Mouse (Mus musculus) lung, adult 2 months (tissue): ENCODE data around the gene Svs6. TPM values are rescaled to one million over a fixed set of nuclear protein-coding genes. Genes with fewer than 3 reads are reported as not detected.

Source experiments
- DNase-seq: peaks from one replicate; pipeline ENCODE4 v3.0.0; 2022
- H3K4me1 ChIP-seq: fragments of 200-500 bp; 2 replicates; pipeline ENCODE4 v1.6.1; 2011; ENCODE audit warnings: low read length; ENCODE audit not compliant: control insufficient read depth, insufficient read depth
- H3K4me3 ChIP-seq: fragments of 200-500 bp; replicated peaks from 2 replicates; pipeline ENCODE3; 2011; ENCODE audit warnings: low read depth, mild to moderate bottlenecking, control low read depth, low read length; ENCODE audit errors: extremely low read depth
- CTCF ChIP-seq: fragments of 200-500 bp; IDR thresholded peaks from 2 replicates; pipeline ENCODE4 v1.5.1; 2011; ENCODE audit warnings: mild to moderate bottlenecking, low read length, control low read depth; ENCODE audit not compliant: insufficient read depth
- POLR2A ChIP-seq: fragments of 200-500 bp; IDR thresholded peaks from 2 replicates; pipeline ENCODE4 v1.6.1; 2011; ENCODE audit warnings: low read depth, mild to moderate bottlenecking, control low read depth, low read length, borderline replicate concordance; ENCODE audit errors: extremely low read depth
- WGBS: fragments of 180-500 bp; shearing (Covaris S2); methylation state at CpG from one replicate; pipeline ENCODE4 v1.1.7; 2018; 5-methylcytosine and 5-hydroxymethylcytosine counted together
- polyA plus RNA-seq: library from polyadenylated mRNA; depleted of rRNA; stranded (reverse); fragments of >200 nt; gene quantifications from 2 replicates; pipeline ENCODE4 v1.2.3, GENCODE M21; 2012; rRNA removed

Gene Svs6
- polyA plus RNA-seq, 1 experiment, result not detected

GRCm38 (mm10) chr2:164353356-164353755, 36.8 kb downstream of the Svs6 start:
- WGBS, result 77% methylated on average over 11 of the region's 11 CpGs
- DNase-seq, result no peak
- H3K4me3 ChIP-seq, result no peak overlapping the region
- TF ChIP-seq CTCF (no peak), POLR2A (no peak)
- H3K4me1 ChIP-seq, result peaks cover 3% of the 10 kb centered on the region; the same call in 1 of the 2 replicates

- peak; percentile 17; the same call in 1 of the 2 replicates for TF ChIP-seq POLR2A
- TF ChIP-seq CTCF, result no peak
- DNase-seq, result peak; percentile 27
Measured at GRCm38 (mm10) chr2:164356177-164356967, 39.8 kb downstream of the Svs6 start.

GRCm38 (mm10) chr2:164358373-164358772, 41.8 kb downstream of the Svs6 start:
- WGBS, result 81% methylated on average over 3 of the region's 3 CpGs
- TF ChIP-seq POLR2A (no peak), CTCF (peak; percentile 23; the same call in 1 of the 2 replicates)
- peaks cover 6% of the 10 kb centered on the region for H3K4me1 ChIP-seq
- no peak for DNase-seq
- H3K4me3 ChIP-seq, result no peak overlapping the region

More at GRCm38 (mm10) chr2:164356177-164356967, 39.8 kb downstream of the Svs6 start:
- 45% methylated on average over 11 of the region's 11 CpGs for WGBS
- no peak overlapping the region for H3K4me3 ChIP-seq
- H3K4me1 ChIP-seq, result peaks cover 6% of the 10 kb centered on the region

- DNase-seq, result no peak
- TF ChIP-seq POLR2A, result no peak
- no peak for TF ChIP-seq CTCF
- H3K4me1 ChIP-seq, result peaks cover 6% of the 10 kb centered on the region
- H3K4me3 ChIP-seq, result no peak overlapping the region
- WGBS, result 85% methylated on average over 5 of the region's 5 CpGs
Measured at GRCm38 (mm10) chr2:164359031-164359430, 42.5 kb downstream of the Svs6 start.

GRCm38 (mm10) chr2:164359668-164360067, 43.1 kb downstream of the Svs6 start:
- DNase-seq, result no peak
- peaks cover 6% of the 10 kb centered on the region for H3K4me1 ChIP-seq
- TF ChIP-seq CTCF (no peak), POLR2A (no peak)
- no peak overlapping the region for H3K4me3 ChIP-seq
- WGBS, result 82% methylated on average over 5 of the region's 5 CpGs

GRCm38 (mm10) chr2:164360974-164361657, 44.6 kb downstream of the Svs6 start:
- TF ChIP-seq POLR2A, result no peak
- H3K4me3 ChIP-seq, result no peak overlapping the region
- DNase-seq, result no peak
- WGBS, result 35% methylated on average over 13 of the region's 13 CpGs
- peaks cover 3% of the 10 kb centered on the region; the same call in 1 of the 2 replicates for H3K4me1 ChIP-seq

- no peaks in the 10 kb centered on the region for H3K4me1 ChIP-seq
- H3K4me3 ChIP-seq, result no peak overlapping the region
- TF ChIP-seq CTCF, result no peak
- no peak for TF ChIP-seq POLR2A
- WGBS, result 30% methylated on average over 3 of the region's 3 CpGs
- DNase-seq, result no peak
Measured at GRCm38 (mm10) chr2:164366947-164367346, 50.4 kb downstream of the Svs6 start.

Other genes with a start within 250 kb of the Svs6 start
- gene Stk4, start 246.4 kb upstream of the Svs6 start, polyA plus RNA-seq, result 22.0 and 31.3 TPM in 2 replicates
- 43.5 and 48.8 TPM in 2 replicates for gene Tomm34, start 245.6 kb upstream of the Svs6 start, polyA plus RNA-seq
- 0.07 and 0.21 TPM in 2 replicates for gene Kcns1, start 145.6 kb upstream of the Svs6 start, polyA plus RNA-seq
- gene Wfdc5, start 134.0 kb upstream of the Svs6 start, polyA plus RNA-seq, result 0.27 and 16.2 TPM in 2 replicates
- 0.43 and 4.4 TPM in 2 replicates for gene Wfdc12, start 126.1 kb upstream of the Svs6 start, polyA plus RNA-seq
- gene Wfdc15a, start 116.6 kb upstream of the Svs6 start, polyA plus RNA-seq, result not detected in 2 replicates
- 0.34 TPM in 1 of 2 replicates, not detected in the other for gene Wfdc15b, start 95.1 kb upstream of the Svs6 start, polyA plus RNA-seq
- gene Svs2, start 78.3 kb upstream of the Svs6 start, polyA plus RNA-seq, result not detected in 2 replicates
- gene Svs3b, start 60.1 kb upstream of the Svs6 start, polyA plus RNA-seq, result not detected in 2 replicates
- not detected in 2 replicates for gene Svs4, start 38.3 kb upstream of the Svs6 start, polyA plus RNA-seq
- gene Svs3a, start 27.5 kb upstream of the Svs6 start, polyA plus RNA-seq, result not detected in 2 replicates
- gene Svs5, start 16.0 kb downstream of the Svs6 start, polyA plus RNA-seq, result not detected in 2 replicates
- 64.8 and 662 TPM in 2 replicates for gene Slpi, start 72.3 kb downstream of the Svs6 start, polyA plus RNA-seq
- gene Rbpjl, start 86.4 kb downstream of the Svs6 start, polyA plus RNA-seq, result 86.8 and 101 TPM in 2 replicates
- 78.0 and 80.1 TPM in 2 replicates for gene Matn4, start 88.4 kb downstream of the Svs6 start, polyA plus RNA-seq
- gene Sdc4, start 127.1 kb downstream of the Svs6 start, polyA plus RNA-seq, result 75.1 and 91.1 TPM in 2 replicates
- gene Sys1, start 140.2 kb downstream of the Svs6 start, polyA plus RNA-seq, result 89.8 and 133 TPM in 2 replicates
- gene Gm20458, start 144.2 kb downstream of the Svs6 start, polyA plus RNA-seq, result 47.7 and 52.2 TPM in 2 replicates
- gene Trp53tg5, start 157.0 kb downstream of the Svs6 start, polyA plus RNA-seq, result not detected in 2 replicates
- gene Dbndd2, start 169.4 kb downstream of the Svs6 start, polyA plus RNA-seq, result 52.6 and 72.9 TPM in 2 replicates
- 93.8 and 104 TPM in 2 replicates for gene Pigt, start 180.8 kb downstream of the Svs6 start, polyA plus RNA-seq
- gene Wfdc2, start 245.7 kb downstream of the Svs6 start, polyA plus RNA-seq, result 1,286 and 1,630 TPM in 2 replicates